Mouse (Mus musculus) liver, embryonic 11.5 days (tissue): ENCODE data around the gene Serpini1. TPM values are rescaled to one million over a fixed set of nuclear protein-coding genes. Genes with fewer than 3 reads are reported as not detected.
A peak's percentile ranks its signal among the peaks of the same experiment; 100 is the strongest.

Source experiments
- ATAC-seq: fragments of 200-750 bp; cut with Nextera tagmentation; replicated peaks from 2 replicates; pipeline ENCODE4 v1.8.0; 2017; ENCODE audit warnings: moderate number of reproducible peaks, mild to moderate bottlenecking, moderate TSS enrichment, moderate library complexity; ENCODE audit not compliant: low FRiP score
- DNase-seq: peaks from one replicate; pipeline ENCODE4 v3.0.0-alpha.2; 2017; ENCODE audit warnings: low spot score
- H3K27ac ChIP-seq: fragments of 300-500 bp; sonication (generic); 2 replicates; pipeline ENCODE4 v1.5.1; 2014; ENCODE audit warnings: mild to moderate bottlenecking, low read depth, low read length, control low read depth
- H3K27me3 ChIP-seq: fragments of 300-500 bp; sonication (generic); replicated peaks from 2 replicates; pipeline ENCODE4 v1.6.1; 2014; ENCODE audit warnings: low read length, mixed read lengths; ENCODE audit not compliant: control insufficient read depth, insufficient read depth
- H3K36me3 ChIP-seq: fragments of 300-500 bp; sonication (generic); 2 replicates; pipeline ENCODE4 v1.6.1; 2014; ENCODE audit warnings: mild to moderate bottlenecking, low read length, moderate library complexity, mixed read lengths; ENCODE audit not compliant: control insufficient read depth, insufficient read depth
- H3K4me1 ChIP-seq: fragments of 300-500 bp; sonication (generic); replicated peaks from 2 replicates; pipeline ENCODE4 v1.6.1; 2014; ENCODE audit warnings: low read length, mixed read lengths; ENCODE audit not compliant: control insufficient read depth, insufficient read depth
- H3K4me2 ChIP-seq: fragments of 300-500 bp; sonication (generic); 2 replicates; pipeline ENCODE4 v1.6.1; 2014; ENCODE audit warnings: mild to moderate bottlenecking, control low read depth, moderate library complexity
- H3K4me3 ChIP-seq: fragments of 300-500 bp; sonication (generic); 2 replicates; pipeline ENCODE4 v1.5.1; 2014; ENCODE audit warnings: low read depth, low read length, control low read depth
- H3K9ac ChIP-seq: fragments of 300-500 bp; sonication (generic); 2 replicates; pipeline ENCODE4 v1.6.1; 2014; ENCODE audit warnings: low read depth, low read length, control low read depth
- H3K9me3 ChIP-seq: fragments of 300-500 bp; sonication (generic); 2 replicates; pipeline ENCODE4 v1.6.1; 2016; ENCODE audit warnings: low read length, inconsistent platforms, mixed read lengths; ENCODE audit not compliant: control insufficient read depth
- WGBS: fragments of 180-500 bp; shearing (Covaris S2); extraction: QIAGEN DNeasy Blood & Tissue Kit; methylation state at CpG from one replicate; pipeline ENCODE4 v1.1.7; 2014; 5-methylcytosine and 5-hydroxymethylcytosine counted together
- polyA plus RNA-seq: library from polyadenylated mRNA; unstranded; fragments of >200 nt; fragmentation: Nextera tagmentation; extraction: Ambion mirVana; gene quantifications from 2 replicates; pipeline ENCODE4 v1.2.1, GENCODE M21; 2014

The Serpini1 gene
- polyA plus RNA-seq, 1 experiment from 2014 or later: 0.75 TPM

DNA sequence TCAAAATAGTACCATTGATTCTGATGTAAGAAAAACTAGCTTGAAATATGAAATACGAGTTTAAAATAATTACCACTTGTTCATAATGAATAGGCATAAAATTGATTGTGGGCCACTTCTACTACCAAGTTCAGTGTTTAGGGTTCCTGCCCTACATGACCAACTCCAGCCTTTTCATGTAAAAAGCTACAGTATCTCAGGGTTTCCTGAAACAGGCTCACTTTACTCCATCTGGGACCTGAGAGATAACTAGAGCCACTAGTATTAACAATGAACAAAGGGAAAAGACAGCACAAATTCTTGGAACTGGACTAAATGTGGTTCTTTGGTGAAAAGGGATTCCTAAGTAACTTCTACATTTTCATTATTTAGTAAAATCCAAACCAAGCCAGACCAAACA, 13.1 kb upstream of the Serpini1 start:
- Histone ChIP-seq H3K27ac (no peak overlapping the region), H3K4me3 (no peak overlapping the region), H3K27me3 (no peaks in the 10 kb centered on the region), H3K9ac (no peak overlapping the region), H3K36me3 (no peaks in the 10 kb centered on the region), H3K4me2 (peak overlapping the region; percentile 40), H3K9me3 (no peaks in the 10 kb centered on the region), H3K4me1 (peaks cover 12% of the 10 kb centered on the region)
- ATAC-seq: peak; percentile 93
- DNase-seq: no peak
- 69% methylated on average over 1 of the region's 1 CpGs for WGBS

- Histone ChIP-seq H3K27ac (no peak overlapping the region), H3K9ac (no peak overlapping the region), H3K4me2 (no peak overlapping the region), H3K4me1 (0 out of 2 replicates have a peak, but pooled peaks cover 2% of the 10 kb centered on the region), H3K4me3 (no peak overlapping the region), H3K27me3 (no peaks in the 10 kb centered on the region), H3K9me3 (no peaks in the 10 kb centered on the region), H3K36me3 (no peaks in the 10 kb centered on the region)
- ATAC-seq (no peak), DNase-seq (no peak)
These were observed 6.1 kb upstream of the Serpini1 start for GRCm38 (mm10) chr3:75551248-75551647.

DNA sequence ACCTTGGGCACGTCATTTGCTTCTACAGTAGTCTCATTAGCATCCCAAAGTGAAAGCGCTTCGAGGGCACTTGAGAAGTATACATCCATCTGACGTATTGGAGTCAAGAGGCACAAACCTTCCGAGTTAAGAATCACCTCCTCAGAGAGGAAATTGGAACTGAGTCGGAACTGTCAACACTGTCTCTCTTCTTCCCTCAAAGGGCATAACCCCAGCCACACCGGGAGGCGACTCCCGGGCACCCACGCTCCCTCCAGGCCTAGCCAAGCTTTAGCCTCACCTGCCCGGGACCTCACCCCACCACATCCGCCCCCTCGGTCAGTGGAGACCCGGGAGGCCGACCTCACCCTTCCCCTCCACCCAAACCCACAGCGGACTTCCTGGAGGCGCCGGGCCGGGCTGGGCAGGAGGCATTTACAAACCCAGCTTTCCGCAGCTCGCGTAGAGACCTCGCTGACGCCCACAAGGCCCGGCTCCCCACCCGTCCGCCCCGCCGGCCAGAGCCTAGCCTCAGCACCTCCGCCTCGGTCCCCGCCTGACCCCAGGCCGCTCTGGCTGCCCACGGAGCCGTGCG, 1.1 kb upstream of the Serpini1 start:
- H3K9me3 ChIP-seq: no peaks in the 10 kb centered on the region
- peak overlapping the region; percentile 85 for H3K4me3 ChIP-seq
- peak overlapping the region; percentile 77 for H3K4me2 ChIP-seq
- DNase-seq (no peak), ATAC-seq (peak; percentile 47)
- no peaks in the 10 kb centered on the region for H3K27me3 ChIP-seq
- peak overlapping the region; percentile 81 for H3K27ac ChIP-seq
- peaks cover 8% of the 10 kb centered on the region; the same call in 1 of the 2 replicates for H3K4me1 ChIP-seq
- 1% methylated on average over 36 of the region's 36 CpGs for WGBS
- H3K9ac ChIP-seq: peak overlapping the region; percentile 73
- H3K36me3 ChIP-seq: no peaks in the 10 kb centered on the region

DNA sequence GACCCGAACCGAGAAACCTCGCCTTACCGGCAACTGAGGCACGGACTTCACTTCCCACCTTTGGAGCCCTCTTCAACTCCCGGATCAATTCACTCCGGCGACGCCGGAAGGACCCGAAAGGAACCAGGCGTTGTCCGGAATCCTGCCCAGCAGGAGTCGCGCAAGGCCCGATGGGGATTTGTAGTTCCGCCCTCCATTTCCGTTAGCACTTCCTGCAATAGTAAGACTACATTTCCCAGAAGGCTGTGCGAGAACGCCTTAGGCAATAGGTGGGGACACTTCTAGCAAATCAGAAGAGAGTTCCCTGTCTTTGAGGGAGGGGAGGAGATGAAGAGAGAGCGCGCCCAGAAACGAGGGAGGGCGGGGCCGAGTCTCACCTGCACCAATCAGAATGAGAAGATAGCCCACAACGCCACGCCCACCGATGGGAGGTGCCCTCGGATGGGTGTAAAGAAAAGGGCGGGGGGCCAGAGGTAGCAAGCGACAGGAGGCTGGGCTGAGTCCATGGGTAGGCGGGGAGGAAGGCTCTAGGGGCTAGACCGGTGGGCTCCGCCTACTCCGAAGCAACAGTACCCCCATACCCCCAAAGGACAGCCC, 554 bp upstream of the Serpini1 start, which contains the start of gene Pdcd10:
Gene Pdcd10 (minus strand): TSS at position 162 of the 597 bp plus-strand sequence.
- under 1% methylated on average over 35 of the region's 35 CpGs for WGBS

DNA sequence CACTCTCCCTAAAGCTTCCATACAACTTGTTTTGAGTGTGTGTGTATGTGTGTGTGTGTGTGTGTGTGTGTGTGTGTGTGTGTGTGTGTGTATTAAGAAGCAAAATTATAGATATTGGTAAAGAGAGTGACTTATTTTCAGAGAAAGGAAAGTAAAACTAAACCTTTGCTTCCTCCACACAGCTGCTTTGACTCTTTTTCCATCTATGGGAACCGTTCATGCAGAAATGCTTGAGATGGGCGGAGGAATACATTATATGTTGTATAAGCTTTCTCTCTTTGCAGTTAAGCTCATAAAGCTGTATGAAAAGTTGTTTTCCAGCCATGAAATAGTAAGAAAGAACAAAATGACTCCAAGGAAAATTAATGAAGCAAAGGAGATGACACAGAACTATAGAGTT, 16.7 kb downstream of the Serpini1 start:
- no peaks in the 10 kb centered on the region for H3K4me1 ChIP-seq
- H3K4me2 ChIP-seq: no peak overlapping the region
- 86% methylated on average over 2 of the region's 2 CpGs for WGBS
- DNase-seq (no peak), ATAC-seq (no peak)
- no peak overlapping the region for H3K4me3 ChIP-seq
- no peaks in the 10 kb centered on the region for H3K27me3 ChIP-seq
- no peak overlapping the region for H3K9ac ChIP-seq
- no peaks in the 10 kb centered on the region for H3K36me3 ChIP-seq
- no peaks in the 10 kb centered on the region for H3K9me3 ChIP-seq
- no peak overlapping the region for H3K27ac ChIP-seq

More for the DNA sequence above, 554 bp upstream of the Serpini1 start, which contains the start of gene Pdcd10:
- Histone ChIP-seq H3K9me3 (no peaks in the 10 kb centered on the region), H3K27me3 (no peaks in the 10 kb centered on the region), H3K4me1 (peaks cover 8% of the 10 kb centered on the region; the same call in 1 of the 2 replicates), H3K9ac (peak within 1 kb of the TSS; percentile 73), H3K36me3 (no peaks in the 10 kb centered on the region), H3K27ac (peak within 1 kb of the TSS; percentile 81), H3K4me3 (peak within 1 kb of the TSS; percentile 85), H3K4me2 (peak within 1 kb of the TSS; percentile 80)
- DNase-seq: peak; percentile 98
- ATAC-seq: peak; percentile 94

GRCm38 (mm10) chr3:75575582-75575981, 18.2 kb downstream of the Serpini1 start:
- DNase-seq (no peak), ATAC-seq (no peak)
- H3K36me3 ChIP-seq: no peaks in the 10 kb centered on the region
- H3K4me1 ChIP-seq: no peaks in the 10 kb centered on the region
- H3K9me3 ChIP-seq: no peaks in the 10 kb centered on the region
- no peak overlapping the region for H3K27ac ChIP-seq
- H3K27me3 ChIP-seq: no peaks in the 10 kb centered on the region
- no peak overlapping the region for H3K9ac ChIP-seq
- no peak overlapping the region for H3K4me3 ChIP-seq
- 80% methylated on average over 1 of the region's 1 CpGs for WGBS
- no peak overlapping the region for H3K4me2 ChIP-seq

- DNase-seq: no peak
- Histone ChIP-seq H3K9ac (no peak overlapping the region), H3K4me3 (no peak overlapping the region), H3K4me1 (no peaks in the 10 kb centered on the region), H3K36me3 (no peaks in the 10 kb centered on the region), H3K27ac (no peak overlapping the region), H3K27me3 (no peaks in the 10 kb centered on the region), H3K9me3 (no peaks in the 10 kb centered on the region), H3K4me2 (no peak overlapping the region)
- WGBS: 45% methylated on average over 4 of the region's 4 CpGs
- ATAC-seq: peak; percentile 29
These were observed 22.0 kb downstream of the Serpini1 start for GRCm38 (mm10) chr3:75579352-75579751.

GRCm38 (mm10) chr3:75583293-75583692, 25.9 kb downstream of the Serpini1 start:
- DNase-seq (no peak), ATAC-seq (no peak)
- Histone ChIP-seq H3K27ac (no peak overlapping the region), H3K4me2 (no peak overlapping the region), H3K4me1 (no peaks in the 10 kb centered on the region), H3K9ac (no peak overlapping the region), H3K36me3 (no peaks in the 10 kb centered on the region), H3K4me3 (no peak overlapping the region), H3K27me3 (no peaks in the 10 kb centered on the region), H3K9me3 (no peaks in the 10 kb centered on the region)
- WGBS: 91% methylated on average over 3 of the region's 3 CpGs

GRCm38 (mm10) chr3:75584898-75585297, 27.6 kb downstream of the Serpini1 start:
- no peak for ATAC-seq
- 75% methylated on average over 4 of the region's 4 CpGs for WGBS

More at GRCm38 (mm10) chr3:75584898-75585297, 27.6 kb downstream of the Serpini1 start:
- no peak for DNase-seq
- H3K4me3 ChIP-seq: no peak overlapping the region
- no peaks in the 10 kb centered on the region for H3K27me3 ChIP-seq
- no peak overlapping the region for H3K4me2 ChIP-seq
- H3K27ac ChIP-seq: no peak overlapping the region
- no peaks in the 10 kb centered on the region for H3K4me1 ChIP-seq
- H3K9me3 ChIP-seq: no peaks in the 10 kb centered on the region
- no peak overlapping the region for H3K9ac ChIP-seq
- H3K36me3 ChIP-seq: no peaks in the 10 kb centered on the region
